Mouse (Mus musculus): ENCODE measurements around the gene Zc3h15. TPM values are rescaled to one million over a fixed set of nuclear protein-coding genes. Genes with fewer than 3 reads are reported as not detected.
A peak's percentile ranks its signal among the peaks of the same experiment; 100 is the strongest.

Gene Zc3h15
- polyA plus RNA-seq, 1 experiment from 2014 or later = 171 TPM

- H3K9me3 ChIP-seq (ENCODE audit: control insufficient read depth, low read length) = no peaks in the 10 kb centered on the region
- no peak for ATAC-seq
- H3K4me3 ChIP-seq (ENCODE audit: low read length) = no peak overlapping the region
- no peaks in the 10 kb centered on the region for H3K36me3 ChIP-seq (ENCODE audit: control insufficient read depth, insufficient read depth, low read length)
- no peak overlapping the region for H3K27ac ChIP-seq (ENCODE audit: low read depth, low read length)
- H3K4me1 ChIP-seq (ENCODE audit: control insufficient read depth, insufficient read depth, low read depth, low read length) = no peaks in the 10 kb centered on the region
- no peak overlapping the region for H3K9ac ChIP-seq (ENCODE audit: low read depth, low read length)
- WGBS = 81% methylated on average over 5 of the region's 5 CpGs
- H3K27me3 ChIP-seq (replicated peaks; ENCODE audit: control insufficient read depth, insufficient read depth, low read length) = no peaks in the 10 kb centered on the region
- no peak overlapping the region for H3K4me2 ChIP-seq (ENCODE audit: low read length)
These were observed 25.8 kb downstream of the Zc3h15 start for GRCm38 (mm10) chr2:83669988-83670387.

GRCm38 (mm10) chr2:83671843-83672242, 27.6 kb downstream of the Zc3h15 start:
- 0 out of 2 replicates have a peak, but pooled peaks cover 2% of the 10 kb centered on the region for H3K36me3 ChIP-seq (ENCODE audit: control insufficient read depth, insufficient read depth, low read length)
- no peak overlapping the region for H3K4me3 ChIP-seq (ENCODE audit: low read length)
- H3K27me3 ChIP-seq (replicated peaks; ENCODE audit: control insufficient read depth, insufficient read depth, low read length) = no peaks in the 10 kb centered on the region
- H3K9me3 ChIP-seq (ENCODE audit: control insufficient read depth, low read length) = no peaks in the 10 kb centered on the region
- H3K4me1 ChIP-seq (ENCODE audit: control insufficient read depth, insufficient read depth, low read depth, low read length) = peaks cover 2% of the 10 kb centered on the region; the same call in 1 of the 2 replicates
- H3K4me2 ChIP-seq (ENCODE audit: low read length) = no peak overlapping the region
- no peak overlapping the region for H3K9ac ChIP-seq (ENCODE audit: low read depth, low read length)
- no peak for ATAC-seq
- 89% methylated on average over 2 of the region's 2 CpGs for WGBS
- H3K27ac ChIP-seq (ENCODE audit: low read depth, low read length) = no peak overlapping the region

- peaks cover 2% of the 10 kb centered on the region; the same call in 1 of the 2 replicates for H3K4me1 ChIP-seq (ENCODE audit: control insufficient read depth, insufficient read depth, low read depth, low read length)
- 0 out of 2 replicates have a peak, but pooled peaks cover 2% of the 10 kb centered on the region for H3K36me3 ChIP-seq (ENCODE audit: control insufficient read depth, insufficient read depth, low read length)
- ATAC-seq = no peak
- H3K4me3 ChIP-seq (ENCODE audit: low read length) = no peak overlapping the region
- H3K4me2 ChIP-seq (ENCODE audit: low read length) = no peak overlapping the region
- no peak overlapping the region for H3K27ac ChIP-seq (ENCODE audit: low read depth, low read length)
- 80% methylated on average over 7 of the region's 7 CpGs for WGBS
- no peaks in the 10 kb centered on the region for H3K27me3 ChIP-seq (replicated peaks; ENCODE audit: control insufficient read depth, insufficient read depth, low read length)
- H3K9ac ChIP-seq (ENCODE audit: low read depth, low read length) = no peak overlapping the region
- H3K9me3 ChIP-seq (ENCODE audit: control insufficient read depth, low read length) = no peaks in the 10 kb centered on the region
These were observed 28.8 kb downstream of the Zc3h15 start for GRCm38 (mm10) chr2:83673067-83673466.

- H3K36me3 ChIP-seq (ENCODE audit: control insufficient read depth, insufficient read depth, low read length) = 0 out of 2 replicates have a peak, but pooled peaks cover 2% of the 10 kb centered on the region
- 94% methylated on average over 2 of the region's 2 CpGs for WGBS
- no peak for ATAC-seq
These were observed 29.6 kb downstream of the Zc3h15 start for GRCm38 (mm10) chr2:83673843-83674242.

GRCm38 (mm10) chr2:83674421-83674820, 30.2 kb downstream of the Zc3h15 start:
- H3K36me3 ChIP-seq (ENCODE audit: control insufficient read depth, insufficient read depth, low read length) = 0 out of 2 replicates have a peak, but pooled peaks cover 2% of the 10 kb centered on the region
- H3K4me1 ChIP-seq (ENCODE audit: control insufficient read depth, insufficient read depth, low read depth, low read length) = peaks cover 2% of the 10 kb centered on the region; the same call in 1 of the 2 replicates
- no peak overlapping the region for H3K9ac ChIP-seq (ENCODE audit: low read depth, low read length)
- H3K4me2 ChIP-seq (ENCODE audit: low read length) = no peak overlapping the region
- 63% methylated on average over 7 of the region's 7 CpGs for WGBS
- H3K4me3 ChIP-seq (ENCODE audit: low read length) = no peak overlapping the region
- no peaks in the 10 kb centered on the region for H3K9me3 ChIP-seq (ENCODE audit: control insufficient read depth, low read length)
- no peak overlapping the region for H3K27ac ChIP-seq (ENCODE audit: low read depth, low read length)
- ATAC-seq = peak; percentile 7; the same call in 1 of the 2 replicates
- H3K27me3 ChIP-seq (replicated peaks; ENCODE audit: control insufficient read depth, insufficient read depth, low read length) = no peaks in the 10 kb centered on the region

More at GRCm38 (mm10) chr2:83673843-83674242, 29.6 kb downstream of the Zc3h15 start:
- H3K4me3 ChIP-seq (ENCODE audit: low read length) = no peak overlapping the region
- H3K9ac ChIP-seq (ENCODE audit: low read depth, low read length) = no peak overlapping the region
- H3K9me3 ChIP-seq (ENCODE audit: control insufficient read depth, low read length) = no peaks in the 10 kb centered on the region
- H3K27me3 ChIP-seq (replicated peaks; ENCODE audit: control insufficient read depth, insufficient read depth, low read length) = no peaks in the 10 kb centered on the region
- no peak overlapping the region for H3K4me2 ChIP-seq (ENCODE audit: low read length)
- H3K4me1 ChIP-seq (ENCODE audit: control insufficient read depth, insufficient read depth, low read depth, low read length) = peaks cover 2% of the 10 kb centered on the region; the same call in 1 of the 2 replicates
- H3K27ac ChIP-seq (ENCODE audit: low read depth, low read length) = no peak overlapping the region

GRCm38 (mm10) chr2:83674896-83675295, 30.7 kb downstream of the Zc3h15 start:
- WGBS = 82% methylated on average over 9 of the region's 9 CpGs
- Histone ChIP-seq H3K9ac (ENCODE audit: low read depth, low read length) (no peak overlapping the region), H3K4me1 (ENCODE audit: control insufficient read depth, insufficient read depth, low read depth, low read length) (peaks cover 2% of the 10 kb centered on the region; the same call in 1 of the 2 replicates), H3K27ac (ENCODE audit: low read depth, low read length) (no peak overlapping the region), H3K4me2 (ENCODE audit: low read length) (no peak overlapping the region), H3K9me3 (ENCODE audit: control insufficient read depth, low read length) (no peaks in the 10 kb centered on the region), H3K36me3 (ENCODE audit: control insufficient read depth, insufficient read depth, low read length) (0 out of 2 replicates have a peak, but pooled peaks cover 2% of the 10 kb centered on the region), H3K27me3 (replicated peaks; ENCODE audit: control insufficient read depth, insufficient read depth, low read length) (no peaks in the 10 kb centered on the region), H3K4me3 (ENCODE audit: low read length) (no peak overlapping the region)
- ATAC-seq = 0 out of 2 replicates have a peak, but pooled peaks have one; percentile 5

- no peak overlapping the region for H3K27ac ChIP-seq (ENCODE audit: low read depth, low read length)
- H3K4me1 ChIP-seq (ENCODE audit: control insufficient read depth, insufficient read depth, low read depth, low read length) = peaks cover 2% of the 10 kb centered on the region; the same call in 1 of the 2 replicates
- ATAC-seq = 0 out of 2 replicates have a peak, but pooled peaks have one; percentile 22
- H3K27me3 ChIP-seq (replicated peaks; ENCODE audit: control insufficient read depth, insufficient read depth, low read length) = no peaks in the 10 kb centered on the region
- no peak overlapping the region for H3K4me2 ChIP-seq (ENCODE audit: low read length)
- H3K9ac ChIP-seq (ENCODE audit: low read depth, low read length) = no peak overlapping the region
- H3K4me3 ChIP-seq (ENCODE audit: low read length) = no peak overlapping the region
- 51% methylated on average over 5 of the region's 5 CpGs for WGBS
- no peaks in the 10 kb centered on the region for H3K9me3 ChIP-seq (ENCODE audit: control insufficient read depth, low read length)
- 0 out of 2 replicates have a peak, but pooled peaks cover 2% of the 10 kb centered on the region for H3K36me3 ChIP-seq (ENCODE audit: control insufficient read depth, insufficient read depth, low read length)
These were observed 31.4 kb downstream of the Zc3h15 start for GRCm38 (mm10) chr2:83675681-83676080.

GRCm38 (mm10) chr2:83676226-83676870, 32.1 kb downstream of the Zc3h15 start:
- Histone ChIP-seq H3K4me3 (ENCODE audit: low read length) (no peak overlapping the region), H3K27ac (ENCODE audit: low read depth, low read length) (no peak overlapping the region), H3K27me3 (replicated peaks; ENCODE audit: control insufficient read depth, insufficient read depth, low read length) (no peaks in the 10 kb centered on the region), H3K36me3 (ENCODE audit: control insufficient read depth, insufficient read depth, low read length) (0 out of 2 replicates have a peak, but pooled peaks cover 2% of the 10 kb centered on the region), H3K4me1 (ENCODE audit: control insufficient read depth, insufficient read depth, low read depth, low read length) (peaks cover 2% of the 10 kb centered on the region; the same call in 1 of the 2 replicates), H3K9me3 (ENCODE audit: control insufficient read depth, low read length) (no peaks in the 10 kb centered on the region), H3K4me2 (ENCODE audit: low read length) (no peak overlapping the region), H3K9ac (ENCODE audit: low read depth, low read length) (no peak overlapping the region)
- ATAC-seq = no peak
- WGBS = 91% methylated on average over 4 of the region's 4 CpGs

GRCm38 (mm10) chr2:83681332-83681731, 37.1 kb downstream of the Zc3h15 start:
- Histone ChIP-seq H3K9ac (ENCODE audit: low read depth, low read length) (no peak overlapping the region), H3K27ac (ENCODE audit: low read depth, low read length) (no peak overlapping the region), H3K4me2 (ENCODE audit: low read length) (no peak overlapping the region), H3K27me3 (replicated peaks; ENCODE audit: control insufficient read depth, insufficient read depth, low read length) (no peaks in the 10 kb centered on the region), H3K4me3 (ENCODE audit: low read length) (no peak overlapping the region), H3K9me3 (ENCODE audit: control insufficient read depth, low read length) (no peaks in the 10 kb centered on the region), H3K4me1 (ENCODE audit: control insufficient read depth, insufficient read depth, low read depth, low read length) (no peaks in the 10 kb centered on the region), H3K36me3 (ENCODE audit: control insufficient read depth, insufficient read depth, low read length) (no peaks in the 10 kb centered on the region)
- no peak for ATAC-seq
- 60% methylated on average over 8 of the region's 8 CpGs for WGBS

Measured in hindbrain, embryonic 16.5 days (tissue).